Mouse (Mus musculus) ovary, postnatal 36 days (tissue): ENCODE results near the gene Gm14698.
"Not testable (repeated sequence)": the region's sequence is repeated elsewhere in the genome, so short reads cannot be mapped to it uniquely, and the experiment has no call there.

Source experiments
- DNase-seq: peaks from one replicate; pipeline ENCODE4 v3.0.0; 2022; ENCODE audit warnings: low spot score, mixed read lengths

The Gm14698 gene

DNA sequence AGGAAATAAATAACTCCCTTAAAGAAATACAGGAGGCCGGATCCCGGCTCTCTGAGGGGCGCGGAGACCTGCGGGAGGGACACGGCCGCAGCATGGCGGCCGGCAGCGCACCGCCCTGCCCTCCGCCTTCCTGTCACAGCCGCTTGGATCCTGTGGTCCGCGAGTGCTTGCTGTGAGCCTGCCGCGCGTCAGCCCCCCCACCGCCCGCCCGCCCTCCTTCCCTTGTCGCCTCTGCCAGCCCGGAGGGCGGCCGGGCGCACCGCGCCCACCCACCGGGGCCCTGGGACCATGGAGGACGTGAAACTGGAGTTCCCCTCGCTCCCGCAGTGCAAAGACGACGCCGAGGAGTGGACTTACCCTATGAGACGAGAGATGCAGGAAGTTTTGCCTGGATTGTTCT, at the start of gene Gm14698:
Gm14698 (plus strand) TSS at position 35 of the 400 bp plus-strand sequence.
- DNase-seq: peak; percentile 5

DNA sequence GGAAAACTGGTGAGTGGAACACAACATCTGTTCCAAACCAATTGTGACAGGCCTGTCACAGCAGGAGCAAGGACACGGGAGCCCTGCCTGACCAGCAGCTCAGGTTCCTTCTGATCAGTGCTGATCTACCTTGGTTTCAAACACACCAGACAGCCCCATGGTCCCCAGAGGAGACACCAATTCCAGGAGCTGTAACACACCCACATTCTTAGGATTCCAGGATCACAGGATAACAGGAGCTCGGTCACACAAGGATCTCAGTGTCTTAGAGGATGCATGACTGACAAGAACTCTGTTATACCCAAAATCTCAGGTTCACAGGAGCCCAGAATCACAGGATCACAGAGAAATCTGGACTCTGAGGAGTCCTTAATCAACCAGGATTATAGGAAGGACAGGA, 444 bp upstream of the Gm14698 start:
- not testable (repeated sequence) for DNase-seq

DNA sequence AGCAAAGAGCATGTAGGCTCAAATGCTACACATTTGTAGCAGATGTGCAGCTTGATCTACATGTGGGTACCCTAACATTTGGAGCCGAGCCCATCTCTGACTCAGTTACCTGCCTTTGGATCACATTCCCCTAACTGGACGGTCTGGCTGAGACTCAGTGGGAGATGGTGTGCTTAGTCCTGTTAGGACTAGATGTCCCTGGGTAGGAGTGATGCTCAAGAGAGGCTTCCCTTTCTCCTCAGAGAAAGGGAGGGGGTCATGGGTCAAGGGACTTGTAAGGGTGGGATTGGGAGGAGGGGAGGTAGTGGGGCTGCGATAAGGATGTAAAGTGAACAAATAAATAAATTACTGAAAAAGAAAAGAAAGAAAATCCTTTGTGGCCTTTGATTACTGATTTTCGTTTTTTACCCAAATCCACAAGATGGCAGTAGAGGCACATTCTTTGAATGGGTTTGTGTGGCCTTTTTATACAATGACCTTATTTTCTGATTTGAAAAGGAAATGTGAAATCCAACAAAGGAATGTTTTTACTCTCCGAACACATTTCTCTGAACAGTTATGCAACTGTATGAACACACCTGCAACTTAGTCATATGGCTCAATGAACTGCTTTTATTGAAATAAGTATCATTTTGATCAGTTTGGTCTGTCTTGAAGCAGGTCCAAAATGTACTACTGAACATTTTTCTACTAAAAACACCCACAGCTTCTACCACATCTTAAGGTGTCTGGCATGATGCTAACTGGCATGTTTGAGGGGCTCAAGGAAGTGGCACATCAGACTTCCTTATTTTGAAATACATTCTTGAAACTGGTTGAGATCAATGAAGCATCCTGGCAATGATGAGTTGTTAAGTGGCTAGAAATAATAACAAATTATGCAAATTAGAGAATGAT, 18.9 kb downstream of the Gm14698 start:
- DNase-seq: no peak

DNA sequence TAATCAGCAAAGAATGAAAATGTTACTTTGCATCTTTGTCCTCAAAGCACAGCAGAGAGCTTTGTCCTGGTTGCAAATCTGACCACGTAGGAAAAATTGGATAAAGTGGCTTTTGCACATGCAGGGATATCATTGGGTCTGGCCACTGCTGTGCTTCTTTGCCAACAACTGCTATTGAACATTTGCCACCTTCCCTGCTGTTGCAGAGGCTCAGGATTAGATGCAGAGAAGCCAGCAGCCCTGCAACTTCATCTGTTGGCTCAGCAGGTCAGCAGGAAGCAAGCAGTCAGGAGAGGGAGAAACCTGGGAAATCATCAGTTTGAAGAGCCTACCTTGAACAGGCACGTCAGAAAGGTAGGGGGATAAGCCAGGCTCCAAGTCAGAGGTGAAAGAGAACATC, 44.3 kb downstream of the Gm14698 start:
- no peak for DNase-seq
